Mouse (Mus musculus) hindbrain, embryonic 14.5 days (tissue): Measurements from ENCODE around the gene Gm19426. TPM values are rescaled to one million over a fixed set of nuclear protein-coding genes. Genes with fewer than 3 reads are reported as not detected.

Experiments used
- ATAC-seq: fragments of 200-750 bp; cut with Nextera tagmentation; 2 replicates; pipeline ENCODE4 v1.8.0; 2017; ENCODE audit warnings: moderate number of reproducible peaks, mild to moderate bottlenecking, moderate TSS enrichment, moderate library complexity; ENCODE audit not compliant: low FRiP score
- DNase-seq: peaks from one replicate; pipeline ENCODE4 v3.0.0-alpha.2; 2015; ENCODE audit warnings: low spot score
- H3K27ac ChIP-seq: fragments of 300-500 bp; sonication (generic); 2 replicates; pipeline ENCODE4 v1.5.1; 2014; ENCODE audit warnings: mild to moderate bottlenecking, moderate library complexity
- H3K27me3 ChIP-seq: fragments of 300-500 bp; sonication (generic); 2 replicates; pipeline ENCODE4 v1.6.1; 2014; ENCODE audit warnings: mild to moderate bottlenecking, low read length, mixed read lengths; ENCODE audit not compliant: control insufficient read depth, insufficient read depth
- H3K36me3 ChIP-seq: fragments of 300-500 bp; sonication (generic); replicated peaks from 2 replicates; pipeline ENCODE4 v1.6.1; 2014; ENCODE audit not compliant: control insufficient read depth, insufficient read depth
- H3K4me1 ChIP-seq: fragments of 300-500 bp; sonication (generic); replicated peaks from 2 replicates; pipeline ENCODE4 v1.6.1; 2014; ENCODE audit warnings: antibody characterized with exemption, low read length, mixed read lengths; ENCODE audit not compliant: control insufficient read depth, insufficient read depth
- H3K4me2 ChIP-seq: fragments of 300-500 bp; sonication (generic); replicated peaks from 2 replicates; pipeline ENCODE4 v1.6.1; 2014; ENCODE audit warnings: mild to moderate bottlenecking, moderate library complexity
- H3K4me3 ChIP-seq: fragments of 300-500 bp; sonication (generic); replicated peaks from 2 replicates; pipeline ENCODE4 v1.5.1; 2014; ENCODE audit warnings: mild to moderate bottlenecking, low read length
- H3K9ac ChIP-seq: fragments of 300-500 bp; sonication (generic); 2 replicates; pipeline ENCODE4 v1.6.1; 2014
- H3K9me3 ChIP-seq: fragments of 300-500 bp; sonication (generic); 2 replicates; pipeline ENCODE4 v1.6.1; 2016; ENCODE audit warnings: low read length; ENCODE audit not compliant: control insufficient read depth
- WGBS: fragments of 180-500 bp; shearing (Covaris S2); extraction: QIAGEN DNeasy Blood & Tissue Kit; methylation state at CpG from one replicate; pipeline ENCODE4 v1.1.7; 2014; 5-methylcytosine and 5-hydroxymethylcytosine counted together
- polyA plus RNA-seq: library from polyadenylated mRNA; unstranded; fragments of >200 nt; fragmentation: Nextera tagmentation; extraction: Ambion mirVana; gene quantifications from 2 replicates; pipeline ENCODE4 v1.2.1, GENCODE M21; 2014

The Gm19426 gene
- polyA plus RNA-seq, 1 experiment from 2014 or later: 3.4 TPM

GRCm38 (mm10) chr2:84740608-84741333 is 2.7 kb downstream of the Gm19426 start:
- no peaks in the 10 kb centered on the region for H3K9me3 ChIP-seq
- peak overlapping the region; percentile 86 for H3K4me2 ChIP-seq
- 0 out of 2 replicates have a peak overlapping the region, but pooled peaks have one; percentile 11 for H3K9ac ChIP-seq
- 65% methylated on average over 15 of the region's 15 CpGs for WGBS
- H3K4me1 ChIP-seq: peaks cover 65% of the 10 kb centered on the region
- H3K36me3 ChIP-seq: 0 out of 2 replicates have a peak, but pooled peaks cover 7% of the 10 kb centered on the region
- no peak for ATAC-seq
- DNase-seq: no peak
- H3K27ac ChIP-seq: no peak overlapping the region
- no peak overlapping the region for H3K4me3 ChIP-seq
- no peaks in the 10 kb centered on the region for H3K27me3 ChIP-seq

- Histone ChIP-seq H3K36me3 (0 out of 2 replicates have a peak, but pooled peaks cover 7% of the 10 kb centered on the region), H3K27me3 (no peaks in the 10 kb centered on the region), H3K9ac (peak overlapping the region; percentile 7; the same call in 1 of the 2 replicates), H3K27ac (no peak overlapping the region), H3K4me2 (peak overlapping the region; percentile 68), H3K4me1 (peaks cover 75% of the 10 kb centered on the region), H3K9me3 (no peaks in the 10 kb centered on the region), H3K4me3 (no peak overlapping the region)
- peak; percentile 53 for DNase-seq
- ATAC-seq: no peak
- 3% methylated on average over 12 of the region's 12 CpGs for WGBS
Observed at GRCm38 (mm10) chr2:84738271-84738911, 5.1 kb downstream of the Gm19426 start.

GRCm38 (mm10) chr2:84737451-84737925 is 6.0 kb downstream of the Gm19426 start:
- Histone ChIP-seq H3K27ac (no peak overlapping the region), H3K9ac (peak overlapping the region; percentile 49), H3K4me3 (peak overlapping the region; percentile 23; the same call in 1 of the 2 replicates), H3K4me2 (peak overlapping the region; percentile 68), H3K36me3 (0 out of 2 replicates have a peak, but pooled peaks cover 7% of the 10 kb centered on the region), H3K4me1 (peaks cover 78% of the 10 kb centered on the region), H3K9me3 (no peaks in the 10 kb centered on the region), H3K27me3 (no peaks in the 10 kb centered on the region)
- ATAC-seq: no peak
- DNase-seq: peak; percentile 41
- WGBS: 2% methylated on average over 8 of the region's 8 CpGs

- no peaks in the 10 kb centered on the region for H3K9me3 ChIP-seq
- peaks cover 68% of the 10 kb centered on the region for H3K4me1 ChIP-seq
- H3K4me3 ChIP-seq: peak overlapping the region; percentile 23
- 5% methylated on average over 27 of the region's 27 CpGs for WGBS
- H3K4me2 ChIP-seq: peak overlapping the region; percentile 68
- no peaks in the 10 kb centered on the region for H3K27me3 ChIP-seq
- DNase-seq (no peak), ATAC-seq (no peak)
- peak overlapping the region; percentile 49 for H3K9ac ChIP-seq
- H3K27ac ChIP-seq: no peak overlapping the region
- H3K36me3 ChIP-seq: 0 out of 2 replicates have a peak, but pooled peaks cover 7% of the 10 kb centered on the region
Observed at GRCm38 (mm10) chr2:84736312-84737161, 6.9 kb downstream of the Gm19426 start.

GRCm38 (mm10) chr2:84735346-84735920 is 8.0 kb downstream of the Gm19426 start:
- ATAC-seq (no peak), DNase-seq (no peak)
- 19% methylated on average over 7 of the region's 7 CpGs for WGBS
- 0 out of 2 replicates have a peak overlapping the region, but pooled peaks have one; percentile 18 for H3K27ac ChIP-seq
- peak overlapping the region; percentile 56 for H3K4me3 ChIP-seq
- H3K27me3 ChIP-seq: no peaks in the 10 kb centered on the region
- peaks cover 58% of the 10 kb centered on the region for H3K4me1 ChIP-seq
- H3K36me3 ChIP-seq: 0 out of 2 replicates have a peak, but pooled peaks cover 5% of the 10 kb centered on the region
- H3K9ac ChIP-seq: peak overlapping the region; percentile 91
- H3K4me2 ChIP-seq: peak overlapping the region; percentile 68
- H3K9me3 ChIP-seq: no peaks in the 10 kb centered on the region

- no peaks in the 10 kb centered on the region for H3K36me3 ChIP-seq
- no peaks in the 10 kb centered on the region for H3K27me3 ChIP-seq
- DNase-seq (peak; percentile 33), ATAC-seq (no peak)
- H3K4me1 ChIP-seq: peaks cover 52% of the 10 kb centered on the region
- 0% methylated on average over 2 of the region's 2 CpGs for WGBS
- H3K27ac ChIP-seq: peak overlapping the region; percentile 89
- peak overlapping the region; percentile 56 for H3K4me3 ChIP-seq
- no peaks in the 10 kb centered on the region for H3K9me3 ChIP-seq
- peak overlapping the region; percentile 91 for H3K9ac ChIP-seq
- H3K4me2 ChIP-seq: peak overlapping the region; percentile 68
Observed at GRCm38 (mm10) chr2:84734919-84735318, 8.5 kb downstream of the Gm19426 start.

GRCm38 (mm10) chr2:84734351-84734864 is 9.0 kb downstream of the Gm19426 start:
- H3K4me3 ChIP-seq: peak overlapping the region; percentile 56
- H3K9me3 ChIP-seq: no peaks in the 10 kb centered on the region
- peak overlapping the region; percentile 91 for H3K9ac ChIP-seq
- under 1% methylated on average over 11 of the region's 11 CpGs for WGBS
- peaks cover 49% of the 10 kb centered on the region for H3K4me1 ChIP-seq
- peak overlapping the region; percentile 68 for H3K4me2 ChIP-seq
- DNase-seq (peak; percentile 71), ATAC-seq (peak; percentile 61)
- H3K36me3 ChIP-seq: no peaks in the 10 kb centered on the region
- H3K27ac ChIP-seq: peak overlapping the region; percentile 89
- H3K27me3 ChIP-seq: no peaks in the 10 kb centered on the region

GRCm38 (mm10) chr2:84733579-84734300 is 9.7 kb downstream of the Gm19426 start, which contains the start of gene Ypel4:
Gene Ypel4 (plus strand): TSS chr2:84734058.
- Histone ChIP-seq H3K27me3 (no peaks in the 10 kb centered on the region), H3K9ac (peak within 1 kb of the TSS; percentile 91), H3K36me3 (no peaks in the 10 kb centered on the region), H3K4me2 (peak within 1 kb of the TSS; percentile 68), H3K4me1 (peaks cover 45% of the 10 kb centered on the region), H3K9me3 (no peaks in the 10 kb centered on the region), H3K27ac (peak within 1 kb of the TSS; percentile 89), H3K4me3 (peak within 1 kb of the TSS; percentile 56)
- ATAC-seq (peak; percentile 77), DNase-seq (peak; percentile 72)
- WGBS: 3% methylated on average over 8 of the region's 8 CpGs
